Mouse (Mus musculus): ENCODE results near the gene Ints11.

DNA sequence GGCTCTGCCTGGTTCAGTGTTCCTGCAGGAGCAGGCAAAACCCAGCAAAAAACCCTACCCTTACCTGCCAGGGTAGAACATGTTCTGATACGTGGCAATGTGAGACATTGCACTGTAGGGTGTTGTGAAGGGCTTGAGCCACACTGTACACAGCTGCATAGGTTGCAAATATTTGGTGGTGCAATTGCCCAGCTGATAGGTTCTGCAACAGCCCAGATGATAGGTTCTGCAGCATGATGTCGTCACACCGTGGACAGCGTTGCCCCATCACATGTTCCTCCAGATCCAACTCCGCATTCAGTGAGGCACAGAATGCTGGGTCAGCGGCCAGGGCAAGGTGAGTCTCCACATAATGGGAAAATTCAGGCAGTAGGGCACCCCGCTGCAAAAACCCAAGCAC, 7.6 kb upstream of the Ints11 start:
- TF ChIP-seq POLR2A (IDR thresholded peaks at IDR 0.05; ENCODE audit: low read depth, low read length) (no peak), MXI1 (IDR thresholded peaks at IDR 0.05; ENCODE audit: low read depth, low read length) (no peak), ZC3H11A (IDR thresholded peaks at IDR 0.05; ENCODE audit: low read depth, low read length) (no peak), USF1 (IDR thresholded peaks at IDR 0.05; ENCODE audit: low read depth, low read length) (no peak), MAZ (IDR thresholded peaks at IDR 0.05; ENCODE audit: low read depth, low read length) (no peak), KAT2A (IDR thresholded peaks at IDR 0.05; ENCODE audit: insufficient replicate concordance, low read length) (no peak), JUND (conservative IDR thresholded peaks at IDR 0.05; ENCODE audit: low read depth, low read length) (no peak), MYC (IDR thresholded peaks at IDR 0.05; ENCODE audit: low read depth, low read length) (no peak), BHLHE40 (IDR thresholded peaks at IDR 0.05; ENCODE audit: low read depth, low read length) (no peak), EP300 (IDR thresholded peaks at IDR 0.05; ENCODE audit: low read length) (no peak), SIN3A (IDR thresholded peaks at IDR 0.05; ENCODE audit: low read length) (no peak), CHD1 (IDR thresholded peaks at IDR 0.05; ENCODE audit: low read depth, low read length) (no peak), CTCF (conservative IDR thresholded peaks at IDR 0.05 in 1 of 2, IDR thresholded peaks at IDR 0.05 in 1 of 2; ENCODE audit: low read depth in 2 of 2, low read length in 2 of 2) (no peak)

All from CH12.LX (cell line).